Mouse (Mus musculus) spleen, postnatal 14 days (tissue): ENCODE measurements around the gene Actg1.

Source experiments
- DNase-seq, 2 experiments: peaks; one replicate each; pipeline ENCODE4 v3.0.0; 2021 to 2022; ENCODE audit warnings: low spot score in 2 of 2

The Actg1 gene

GRCm38 (mm10) chr11:120345067-120345681, 3.2 kb downstream of the Actg1 start:
- no peak for DNase-seq

GRCm38 (mm10) chr11:120344310-120344920, 3.9 kb downstream of the Actg1 start:
- DNase-seq: no peak

DNA sequence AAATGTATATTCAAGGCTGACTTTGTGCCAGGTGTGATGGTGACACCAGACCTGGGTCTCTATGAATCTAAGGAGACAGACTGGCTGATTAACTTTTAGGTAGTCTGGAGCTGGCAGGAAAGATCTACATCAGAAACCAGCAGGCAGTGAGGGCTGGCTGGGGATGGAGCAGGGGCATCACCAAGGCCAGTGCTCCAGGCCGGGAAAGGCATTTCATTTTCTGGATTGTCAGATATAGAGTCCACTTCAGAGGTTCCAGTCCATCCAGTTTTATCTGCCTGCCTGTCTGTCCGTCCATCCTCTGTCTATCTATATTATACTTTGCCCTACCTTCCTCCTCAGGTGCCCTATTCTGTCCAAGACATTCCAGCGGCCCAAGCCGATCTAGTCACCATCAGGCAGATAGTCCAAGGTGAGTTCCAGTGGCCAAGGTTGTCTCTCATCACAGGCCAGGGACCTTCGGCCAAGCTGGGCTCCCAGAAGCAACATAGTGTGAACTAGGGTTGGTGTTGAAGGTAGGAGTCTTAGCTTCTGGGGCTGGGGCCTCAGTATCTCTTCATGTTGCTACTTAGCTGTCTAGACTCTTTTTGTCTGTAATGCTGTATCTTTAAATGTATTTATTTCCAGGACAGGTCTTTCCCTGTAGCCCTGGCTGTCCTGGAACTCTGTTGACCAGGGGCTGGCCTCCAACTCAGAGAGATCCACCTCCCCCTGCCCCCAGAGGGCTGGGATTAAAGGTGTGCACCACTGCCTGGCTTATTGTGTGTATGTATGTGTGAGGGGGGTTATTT, 4.6 kb downstream of the Actg1 start:
- no peak for DNase-seq

DNA sequence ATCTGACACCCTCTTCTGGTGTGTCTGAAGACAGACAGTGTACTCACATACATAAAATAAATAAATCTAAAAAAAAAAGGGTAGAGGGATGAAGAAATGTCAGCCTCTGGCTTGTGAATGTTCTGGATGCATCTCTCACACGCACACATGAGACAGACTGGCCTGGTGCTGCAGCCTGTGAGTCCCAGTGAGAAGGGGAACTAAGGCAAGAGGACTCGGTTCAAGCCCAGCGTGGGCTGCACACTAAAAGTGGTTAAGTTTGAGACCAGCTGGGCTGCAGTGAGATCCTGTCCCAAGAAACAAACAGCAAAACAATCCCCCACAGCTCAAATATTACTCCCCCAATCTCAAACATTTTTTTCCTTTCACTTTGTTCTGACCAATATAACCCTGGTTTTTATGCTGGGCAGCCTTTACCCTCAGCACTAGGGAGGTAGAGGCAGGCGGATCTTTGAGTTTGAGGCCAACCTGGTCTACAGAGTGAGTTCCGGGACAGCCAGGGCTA, 5.6 kb downstream of the Actg1 start:
- DNase-seq: no peak

GRCm38 (mm10) chr11:120341661-120342060, 6.7 kb downstream of the Actg1 start:
- no peak for DNase-seq

GRCm38 (mm10) chr11:120339978-120340513, 8.3 kb downstream of the Actg1 start:
- DNase-seq: no peak

GRCm38 (mm10) chr11:120338786-120339185, 9.6 kb downstream of the Actg1 start:
- DNase-seq: no peak

- DNase-seq: no peak
Observed at GRCm38 (mm10) chr11:120337447-120337846, 10.9 kb downstream of the Actg1 start.

- no peak for DNase-seq
Observed at GRCm38 (mm10) chr11:120335431-120336021, 12.8 kb downstream of the Actg1 start.

GRCm38 (mm10) chr11:120320156-120320555, 28.2 kb downstream of the Actg1 start:
- no peak for DNase-seq

DNA sequence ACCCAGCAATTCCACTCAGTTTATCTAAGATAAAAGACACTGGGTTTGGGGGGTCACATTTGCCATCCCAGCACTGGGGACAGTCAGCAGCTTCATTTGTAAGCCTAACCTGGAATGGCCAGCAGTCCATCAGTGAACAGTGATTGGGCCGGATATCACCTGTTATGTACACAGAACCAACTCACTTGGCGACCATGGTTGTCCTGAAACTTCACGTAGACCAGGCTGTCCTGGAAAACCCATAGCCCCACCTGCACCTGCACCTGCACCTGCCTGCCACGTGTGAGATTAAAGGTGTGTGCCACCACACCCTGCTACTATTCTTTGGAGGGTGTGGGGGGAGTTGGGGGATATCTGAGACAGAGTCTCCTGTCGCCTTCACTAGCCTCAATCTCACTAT, 29.0 kb downstream of the Actg1 start:
- no peak for DNase-seq

DNA sequence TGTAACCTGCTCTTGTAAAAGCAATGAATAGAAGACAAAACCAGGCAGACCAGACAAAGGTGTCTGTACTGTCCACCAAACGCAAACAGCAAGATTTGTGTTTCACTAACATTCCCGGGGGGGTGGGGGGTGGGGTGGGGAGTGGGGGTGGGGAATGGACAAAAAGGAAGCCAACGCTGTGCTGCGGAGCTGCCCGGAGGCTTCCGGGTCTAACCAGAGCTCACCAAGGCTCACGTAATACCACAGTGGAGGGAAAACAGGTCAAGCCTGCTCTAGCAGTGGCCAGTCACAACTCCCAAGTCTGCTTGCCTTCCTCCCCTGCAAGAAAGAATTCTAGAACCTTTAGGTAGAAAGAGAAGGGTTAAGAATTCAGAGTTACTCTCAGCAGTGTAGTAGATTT, 30.9 kb downstream of the Actg1 start:
- DNase-seq: no peak

GRCm38 (mm10) chr11:120316690-120317254, 31.6 kb downstream of the Actg1 start:
- no peak for DNase-seq

DNA sequence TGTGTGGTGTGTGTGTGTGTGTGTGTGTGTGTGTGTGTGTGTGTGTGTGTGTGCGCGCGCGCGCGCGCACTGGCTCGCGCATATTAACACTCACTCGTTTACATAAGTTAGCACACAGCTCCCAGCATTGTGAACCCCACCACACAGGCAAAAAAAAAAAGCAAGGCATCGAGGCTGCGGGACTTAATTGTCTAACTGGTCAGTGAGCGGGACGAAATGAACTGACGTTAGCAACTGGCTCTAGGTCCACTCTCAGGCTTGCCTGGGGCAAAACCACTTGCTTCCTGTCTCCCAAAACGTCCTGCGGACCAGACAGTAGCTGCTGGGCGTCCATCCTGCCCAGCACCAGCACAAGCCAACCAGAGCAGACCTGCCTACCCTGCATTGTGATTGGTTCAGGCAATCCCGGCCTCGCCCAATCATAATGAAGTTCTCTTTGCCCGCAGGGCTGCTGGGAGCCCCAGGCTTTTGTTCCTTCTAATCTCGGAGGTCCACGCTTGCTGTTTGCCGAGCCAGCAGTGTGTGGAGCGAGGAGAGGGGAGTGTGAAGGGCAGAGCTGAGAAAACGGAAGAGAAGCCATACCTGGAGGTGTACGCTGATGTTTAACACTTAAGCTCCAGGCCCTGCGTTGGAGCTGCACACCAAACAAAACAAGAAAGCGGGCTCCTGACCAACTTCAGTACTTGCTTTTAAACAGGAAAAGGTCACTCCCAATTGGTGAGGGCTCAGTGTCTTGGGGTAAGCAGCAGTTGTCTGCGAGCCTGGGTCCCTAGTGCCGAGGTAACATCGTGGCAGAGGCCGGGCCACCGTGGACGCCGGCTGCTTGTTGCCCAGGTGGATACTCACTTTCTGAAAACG, 32.3 kb downstream of the Actg1 start:
- peak; percentile 73 to 79 for DNase-seq

- no peak for DNase-seq
Observed at GRCm38 (mm10) chr11:120315416-120315761, 33.0 kb downstream of the Actg1 start.

DNA sequence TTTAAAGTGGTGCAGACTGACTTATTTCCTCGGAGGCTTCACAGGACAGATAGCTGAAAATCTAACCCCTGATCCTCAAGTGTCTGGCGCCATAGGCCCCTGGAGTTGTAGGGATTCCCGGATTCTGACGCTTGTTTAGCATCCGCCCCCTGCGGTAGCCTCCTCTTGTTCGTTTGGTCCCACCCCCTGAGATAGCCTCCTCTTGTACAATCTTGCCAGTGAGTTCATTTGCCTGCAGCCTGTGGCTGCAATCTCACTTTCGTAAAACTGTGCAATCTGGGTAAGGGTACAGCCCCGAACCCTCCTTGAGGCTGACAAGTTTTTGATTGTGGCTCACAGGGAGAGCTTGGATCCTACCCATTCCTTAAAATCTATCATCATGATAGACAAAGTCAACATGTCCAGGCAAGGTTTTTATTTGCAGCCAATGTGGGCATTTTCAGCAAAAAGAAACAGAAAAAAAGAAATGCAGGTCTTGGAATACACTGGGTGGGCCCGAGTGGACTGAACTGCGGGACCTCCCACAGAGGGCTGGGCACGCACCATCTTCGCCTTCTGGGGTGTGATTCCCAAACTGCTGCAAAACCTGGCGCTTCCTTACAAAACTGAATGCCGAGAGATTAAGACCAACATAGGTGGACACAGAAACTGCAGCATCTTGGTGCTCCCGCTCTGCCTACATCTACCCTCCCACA, 33.5 kb downstream of the Actg1 start:
- DNase-seq: no peak

- no peak for DNase-seq
Observed at GRCm38 (mm10) chr11:120313906-120314685, 34.2 kb downstream of the Actg1 start.

- no peak for DNase-seq
Observed at GRCm38 (mm10) chr11:120312069-120312468, 36.3 kb downstream of the Actg1 start.

- no peak for DNase-seq
Observed at GRCm38 (mm10) chr11:120311561-120311960, 36.8 kb downstream of the Actg1 start.
